In the genomic region with DNA sequence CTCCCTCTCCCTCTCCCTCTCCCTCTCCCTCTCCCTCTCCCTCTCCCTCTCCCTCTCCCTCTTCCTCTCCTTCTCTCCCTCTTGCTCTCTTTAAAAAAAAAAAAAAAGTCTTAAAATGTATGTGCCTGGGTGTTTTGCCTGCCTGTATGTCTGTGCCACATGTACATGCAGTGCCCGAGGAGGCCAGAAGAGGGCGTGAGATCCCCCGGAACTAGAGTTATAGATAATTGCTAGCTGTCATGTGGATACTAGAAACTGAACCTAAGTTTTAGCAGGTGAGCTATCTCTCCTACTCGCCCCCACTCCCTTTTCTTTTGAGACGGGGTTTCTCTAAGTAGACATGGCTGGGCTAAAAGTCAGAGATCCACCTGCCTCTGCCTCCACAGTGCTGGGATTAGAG, we compare ENCODE assay signal across 10 mouse cellular contexts. TPM values are rescaled to one million over a fixed set of nuclear protein-coding genes. Genes with fewer than 3 reads are reported as not detected.
A peak's percentile ranks its signal among the peaks of the same experiment; 100 is the strongest.
DNase-seq lines count a peak whose midpoint lies in the region; ATAC-seq lines count a peak whose summit lies in the region.
"Had no signal": no experiment of that assay in that cellular context is flagged by ENCODE, and none has a peak within 500 bp of the region (broad histone marks: within the 10 kb centered on the region; RNA-seq: fewer than 3 reads in every experiment).

No protein-coding gene starts in this region.

- H3K9ac ChIP-seq in limb, embryonic 11.5 days (ENCODE audit: low read length): no peak overlapping the region
- H3K9ac ChIP-seq in neural tube, embryonic 15.5 days (replicated peaks): no peak overlapping the region
- H3K9ac ChIP-seq: heart, embryonic 15.5 days had no signal

- peak; percentile 31 for DNase-seq in limb, embryonic 11.5 days (ENCODE audit: low spot score)
- DNase-seq in limb, embryonic 10.5 days (ENCODE audit: low spot score): no peak
- DNase-seq in NIH3T3 (ENCODE audit: low read depth): peak; percentile 58
- peak; percentile 59 to 72 for DNase-seq in cerebellum, adult 18-20 months
- peak; percentile 52 to 80 for DNase-seq in spleen, postnatal 4 days (ENCODE audit: low spot score in 2 of 2)
- DNase-seq in frontal cortex, adult 2 months (ENCODE audit: extremely low spot score in 1 of 2, low spot score in 1 of 2): no peak
- DNase-seq: right cerebral cortex, adult 18-20 months had no signal

- no peak for ATAC-seq in limb, embryonic 11.5 days (ENCODE audit: insufficient number of reproducible peaks, low FRiP score, low TSS enrichment, low read depth)
- no peak for ATAC-seq in megakaryocyte, adult 5-6 weeks (ENCODE audit: poor library complexity, severe bottlenecking)
- no peak for ATAC-seq in neural tube, embryonic 15.5 days (ENCODE audit: low FRiP score)

- H3K27me3 ChIP-seq in limb, embryonic 11.5 days (ENCODE audit: control insufficient read depth, insufficient read depth, low read length): no peaks in the 10 kb centered on the region
- H3K27me3 ChIP-seq in limb, embryonic 10.5 days (ENCODE audit: low read depth, poor library complexity, severe bottlenecking): 0 out of 2 replicates have a peak, but pooled peaks cover 7% of the 10 kb centered on the region
- H3K27me3 ChIP-seq in neural tube, embryonic 15.5 days (replicated peaks): no peaks in the 10 kb centered on the region

- no peak overlapping the region for H3K4me2 ChIP-seq in limb, embryonic 11.5 days (ENCODE audit: low read depth, severe bottlenecking)
- no peak overlapping the region for H3K4me2 ChIP-seq in neural tube, embryonic 15.5 days
- H3K4me2 ChIP-seq: heart, embryonic 15.5 days had no signal

- no peak overlapping the region for H3K4me3 ChIP-seq in limb, embryonic 11.5 days (ENCODE audit: low read depth, low read length)
- H3K4me3 ChIP-seq in limb, embryonic 10.5 days: no peak overlapping the region
- no peak overlapping the region for H3K4me3 ChIP-seq in neural tube, embryonic 15.5 days (replicated peaks)
- H3K4me3 ChIP-seq: heart, embryonic 15.5 days had no signal

- H3K36me3 ChIP-seq in limb, embryonic 11.5 days (ENCODE audit: control insufficient read depth, insufficient read depth, low read length): no peaks in the 10 kb centered on the region
- no peaks in the 10 kb centered on the region for H3K36me3 ChIP-seq in limb, embryonic 10.5 days
- no peaks in the 10 kb centered on the region for H3K36me3 ChIP-seq in neural tube, embryonic 15.5 days
- H3K36me3 ChIP-seq: heart, embryonic 15.5 days had no signal

- 30% methylated on average over 5 of the region's 5 CpGs for WGBS in limb, embryonic 11.5 days
- WGBS in limb, embryonic 10.5 days: 30% methylated on average over 5 of the region's 5 CpGs
- WGBS in neural tube, embryonic 15.5 days: 42% methylated on average over 5 of the region's 5 CpGs

- H3K27ac ChIP-seq in limb, embryonic 11.5 days (replicated peaks; ENCODE audit: low read depth, low read length): no peak overlapping the region
- no peak overlapping the region for H3K27ac ChIP-seq in limb, embryonic 10.5 days
- H3K27ac ChIP-seq in neural tube, embryonic 15.5 days (replicated peaks): no peak overlapping the region
- H3K27ac ChIP-seq: heart, embryonic 15.5 days had no signal

- H3K4me1 ChIP-seq in limb, embryonic 11.5 days (ENCODE audit: control insufficient read depth, insufficient read depth, low read length): no peaks in the 10 kb centered on the region
- H3K4me1 ChIP-seq in limb, embryonic 10.5 days: peaks cover 8% of the 10 kb centered on the region; the same call in 1 of the 2 replicates
- H3K4me1 ChIP-seq in neural tube, embryonic 15.5 days: no peaks in the 10 kb centered on the region
- H3K4me1 ChIP-seq: heart, embryonic 15.5 days had no signal

- H3K9me3 ChIP-seq in limb, embryonic 11.5 days (ENCODE audit: control insufficient read depth, low read length): no peaks in the 10 kb centered on the region
- no peaks in the 10 kb centered on the region for H3K9me3 ChIP-seq in limb, embryonic 10.5 days (replicated peaks)
- H3K9me3 ChIP-seq in neural tube, embryonic 15.5 days (replicated peaks): no peaks in the 10 kb centered on the region
- H3K9me3 ChIP-seq: heart, embryonic 15.5 days had no signal

RNA-seq across cellular contexts. Expression of gene Syt12, which starts 8.9 kb away (rescaled TPM):
- polyA plus RNA-seq in limb, embryonic 11.5 days (2014; fragmentation: Nextera tagmentation; extraction: Ambion mirVana): 0.09 and 0.49 TPM in 2 replicates
- 0.53 and 0.95 TPM in 2 replicates for polyA plus RNA-seq in limb, embryonic 10.5 days (2016; fragmentation: Nextera tagmentation; extraction: Ambion mirVana)
- not detected in 2 replicates for total RNA-seq in megakaryocyte, adult 5-6 weeks (2015)
- total RNA-seq in megakaryocyte, adult 5-6 weeks (2017): not detected in 2 replicates
- polyA plus RNA-seq in neural tube, embryonic 15.5 days (2015; fragmentation: Nextera tagmentation; extraction: Ambion mirVana): 8.8 TPM in 2 replicates
- 20.5 TPM in 2 replicates for polyA plus RNA-seq in frontal cortex, adult 2 months (2012; rRNA removed)

RNA-seq across cellular contexts. Expression of gene Rhod, which starts 29.1 kb away (rescaled TPM):
- polyA plus RNA-seq in limb, embryonic 11.5 days (2014; fragmentation: Nextera tagmentation; extraction: Ambion mirVana): 37.3 and 39.0 TPM in 2 replicates
- polyA plus RNA-seq in limb, embryonic 10.5 days (2016; fragmentation: Nextera tagmentation; extraction: Ambion mirVana): 24.7 and 32.9 TPM in 2 replicates
- total RNA-seq in megakaryocyte, adult 5-6 weeks (2015): not detected in 2 replicates
- total RNA-seq in megakaryocyte, adult 5-6 weeks (2017): not detected in 2 replicates
- 4.5 and 8.7 TPM in 2 replicates for polyA plus RNA-seq in neural tube, embryonic 15.5 days (2015; fragmentation: Nextera tagmentation; extraction: Ambion mirVana)
- 1.7 and 2.0 TPM in 2 replicates for polyA plus RNA-seq in frontal cortex, adult 2 months (2012; rRNA removed)

RNA-seq across cellular contexts. Expression of gene 2010003K11Rik, which starts 30.0 kb away (rescaled TPM):
- polyA plus RNA-seq in limb, embryonic 11.5 days (2014; fragmentation: Nextera tagmentation; extraction: Ambion mirVana): not detected in 2 replicates
- not detected in 2 replicates for polyA plus RNA-seq in limb, embryonic 10.5 days (2016; fragmentation: Nextera tagmentation; extraction: Ambion mirVana)
- not detected in 2 replicates for total RNA-seq in megakaryocyte, adult 5-6 weeks (2015)
- total RNA-seq in megakaryocyte, adult 5-6 weeks (2017): not detected in 2 replicates
- 0.17 TPM in 1 of 2 replicates, not detected in the other for polyA plus RNA-seq in neural tube, embryonic 15.5 days (2015; fragmentation: Nextera tagmentation; extraction: Ambion mirVana)
- polyA plus RNA-seq in frontal cortex, adult 2 months (2012; rRNA removed): not detected in 2 replicates
- polyA plus RNA-seq: heart, embryonic 15.5 days had no signal

RNA-seq across cellular contexts. Expression of gene Pcx, which starts 41.9 kb away (rescaled TPM):
- polyA plus RNA-seq in limb, embryonic 11.5 days (2014; fragmentation: Nextera tagmentation; extraction: Ambion mirVana): 12.4 and 14.0 TPM in 2 replicates
- 15.8 and 18.8 TPM in 2 replicates for polyA plus RNA-seq in limb, embryonic 10.5 days (2016; fragmentation: Nextera tagmentation; extraction: Ambion mirVana)
- 0.22 and 0.64 TPM in 2 replicates for total RNA-seq in megakaryocyte, adult 5-6 weeks (2015)
- total RNA-seq in megakaryocyte, adult 5-6 weeks (2017): 0.62 and 0.69 TPM in 2 replicates
- polyA plus RNA-seq in neural tube, embryonic 15.5 days (2015; fragmentation: Nextera tagmentation; extraction: Ambion mirVana): 29.5 and 31.5 TPM in 2 replicates
- 36.4 and 41.6 TPM in 2 replicates for polyA plus RNA-seq in frontal cortex, adult 2 months (2012; rRNA removed)

Comparison
In these comparisons a context has a peak if more than half of its experiments do, and no peak if none do; other contexts are left out.
1. DNase-seq: peak in limb, embryonic 11.5 days (single experiment), NIH3T3 (single experiment), cerebellum, adult 18-20 months (2 of 2) and spleen, postnatal 4 days (2 of 2); none in limb, embryonic 10.5 days (single experiment) and frontal cortex, adult 2 months (0 of 2).